Mouse (Mus musculus): ENCODE measurements around the gene Zfp872. TPM values are rescaled to one million over a fixed set of nuclear protein-coding genes. Genes with fewer than 3 reads are reported as not detected.
"Not testable (repeated sequence)": the region's sequence is repeated elsewhere in the genome, so short reads cannot be mapped to it uniquely, and the experiment has no call there.

Zfp872 gene
- polyA plus RNA-seq, 1 experiment from 2014 or later = 0.29 TPM

DNA sequence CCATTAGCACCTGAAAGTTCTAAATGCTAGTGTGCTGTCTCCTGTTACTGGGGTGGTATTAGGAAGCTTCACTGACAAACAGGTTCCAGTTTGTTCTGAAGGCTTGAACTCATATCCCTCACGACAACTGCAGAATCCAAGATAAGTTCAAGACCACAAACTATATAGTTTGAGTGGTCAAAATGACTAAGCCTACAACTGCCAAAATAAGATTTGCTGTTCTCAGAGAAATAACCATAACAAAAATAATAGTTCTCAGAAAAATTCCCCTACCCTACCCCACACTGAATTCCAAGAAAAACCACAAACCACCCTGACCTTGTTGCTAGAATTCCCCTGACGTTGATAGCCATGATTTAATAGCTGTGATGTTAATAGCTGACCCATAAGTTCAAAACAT, 26.7 kb downstream of the Zfp872 start:
- ATAC-seq = no peak

GRCm38 (mm10) chr9:22216705-22217104, 28.8 kb downstream of the Zfp872 start:
- ATAC-seq = no peak
- no peaks in the 10 kb centered on the region for H3K36me3 ChIP-seq
- no peak overlapping the region for H3K9ac ChIP-seq
- H3K9me3 ChIP-seq = no peaks in the 10 kb centered on the region
- H3K27me3 ChIP-seq (replicated peaks) = no peaks in the 10 kb centered on the region
- H3K4me2 ChIP-seq (replicated peaks) = no peak overlapping the region
- H3K27ac ChIP-seq = no peak overlapping the region
- WGBS = 52% methylated on average over 3 of the region's 3 CpGs
- H3K4me1 ChIP-seq (replicated peaks) = no peaks in the 10 kb centered on the region
- no peak overlapping the region for H3K4me3 ChIP-seq (replicated peaks)

More for the DNA sequence above, 26.7 kb downstream of the Zfp872 start:
- H3K27ac ChIP-seq = no peak overlapping the region
- no peaks in the 10 kb centered on the region for H3K9me3 ChIP-seq
- no peak overlapping the region for H3K4me3 ChIP-seq (replicated peaks)
- no peaks in the 10 kb centered on the region for H3K27me3 ChIP-seq (replicated peaks)
- no peak overlapping the region for H3K4me2 ChIP-seq (replicated peaks)
- no peaks in the 10 kb centered on the region for H3K36me3 ChIP-seq
- H3K9ac ChIP-seq = no peak overlapping the region
- no peaks in the 10 kb centered on the region for H3K4me1 ChIP-seq (replicated peaks)
- 80% methylated on average over 2 of the region's 2 CpGs for WGBS

- no peak overlapping the region for H3K4me2 ChIP-seq (replicated peaks)
- no peak overlapping the region for H3K27ac ChIP-seq
- H3K4me1 ChIP-seq (replicated peaks) = no peaks in the 10 kb centered on the region
- H3K4me3 ChIP-seq (replicated peaks) = no peak overlapping the region
- H3K27me3 ChIP-seq (replicated peaks) = no peaks in the 10 kb centered on the region
- no peak overlapping the region for H3K9ac ChIP-seq
- H3K36me3 ChIP-seq = no peaks in the 10 kb centered on the region
- ATAC-seq = no peak
- 40% methylated on average over 8 of the region's 8 CpGs for WGBS
- no peaks in the 10 kb centered on the region for H3K9me3 ChIP-seq
Observed at GRCm38 (mm10) chr9:22217858-22218493, 30.1 kb downstream of the Zfp872 start.

DNA sequence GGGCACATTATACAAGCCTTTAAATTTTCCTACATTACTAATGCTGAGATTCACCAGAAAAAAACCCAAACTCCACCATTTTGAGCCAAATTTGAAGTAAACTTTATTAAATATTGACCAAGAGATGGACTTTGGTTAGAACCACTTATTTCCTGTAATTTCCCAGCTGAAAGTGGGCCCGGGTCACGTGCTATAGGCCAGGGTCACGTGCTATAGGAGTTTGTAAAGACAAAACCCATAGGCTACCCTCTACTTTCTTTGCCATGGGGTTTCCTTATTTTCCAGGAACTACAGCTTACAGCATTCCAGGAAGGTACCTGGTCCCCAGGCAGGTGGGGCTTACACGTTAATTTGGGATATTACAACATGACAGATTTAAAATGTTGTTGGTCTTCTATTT, 36.2 kb downstream of the Zfp872 start:
- Histone ChIP-seq H3K27me3 (replicated peaks) (no peaks in the 10 kb centered on the region), H3K4me2 (replicated peaks) (no peak overlapping the region), H3K4me3 (replicated peaks) (no peak overlapping the region), H3K27ac (no peak overlapping the region), H3K9ac (no peak overlapping the region), H3K36me3 (no peaks in the 10 kb centered on the region), H3K4me1 (replicated peaks) (no peaks in the 10 kb centered on the region), H3K9me3 (no peaks in the 10 kb centered on the region)
- 89% methylated on average over 4 of the region's 4 CpGs for WGBS
- ATAC-seq = no peak

- no peaks in the 10 kb centered on the region for H3K9me3 ChIP-seq
- H3K4me2 ChIP-seq (replicated peaks) = peak overlapping the region; percentile 75
- H3K4me3 ChIP-seq (replicated peaks) = peak overlapping the region; percentile 72
- 23% methylated on average over 17 of the region's 17 CpGs for WGBS
- H3K36me3 ChIP-seq = no peaks in the 10 kb centered on the region
- H3K9ac ChIP-seq = no peak overlapping the region
- no peaks in the 10 kb centered on the region for H3K4me1 ChIP-seq (replicated peaks)
- H3K27me3 ChIP-seq (replicated peaks) = no peaks in the 10 kb centered on the region
- ATAC-seq = peak; percentile 63
- H3K27ac ChIP-seq = peak overlapping the region; percentile 92
Observed at GRCm38 (mm10) chr9:22224536-22225503, 36.9 kb downstream of the Zfp872 start.

GRCm38 (mm10) chr9:22225581-22226388, 37.9 kb downstream of the Zfp872 start, which contains the start of gene Zfp809:
Zfp809 (plus strand) TSS chr9:22225714.
- peak within 1 kb of the TSS; percentile 92 for H3K27ac ChIP-seq
- no peaks in the 10 kb centered on the region for H3K4me1 ChIP-seq (replicated peaks)
- H3K4me3 ChIP-seq (replicated peaks) = peak within 1 kb of the TSS; percentile 72
- H3K9ac ChIP-seq = peak within 1 kb of the TSS; percentile 83
- WGBS = 1% methylated on average over 35 of the region's 35 CpGs
- H3K27me3 ChIP-seq (replicated peaks) = no peaks in the 10 kb centered on the region
- peak within 1 kb of the TSS; percentile 75 for H3K4me2 ChIP-seq (replicated peaks)
- no peaks in the 10 kb centered on the region for H3K9me3 ChIP-seq
- peak; percentile 98 for ATAC-seq
- no peaks in the 10 kb centered on the region for H3K36me3 ChIP-seq

DNA sequence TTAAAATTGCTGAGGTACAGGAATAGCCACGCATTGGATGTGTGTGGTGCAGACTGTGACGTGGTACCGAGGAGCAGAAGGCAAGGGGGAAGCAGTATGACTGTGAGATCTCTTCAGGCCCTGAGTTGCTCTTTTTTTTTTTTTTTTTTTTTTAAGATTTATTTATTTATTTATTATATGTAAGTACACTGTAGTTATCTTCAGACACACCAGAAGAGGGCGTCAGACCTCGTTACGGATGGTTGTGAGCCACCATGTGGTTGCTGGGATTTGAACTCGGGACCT, 38.4 kb downstream of the Zfp872 start:
- not testable (repeated sequence) for H3K4me1 ChIP-seq (replicated peaks); H3K27me3 ChIP-seq (replicated peaks); H3K9me3 ChIP-seq; H3K36me3 ChIP-seq; H3K9ac ChIP-seq; ATAC-seq
- Histone ChIP-seq H3K4me2 (replicated peaks) (peak overlapping the region; percentile 75), H3K27ac (peak overlapping the region; percentile 92), H3K4me3 (replicated peaks) (peak overlapping the region; percentile 72)
- WGBS = 60% methylated on average over 7 of the region's 7 CpGs

DNA sequence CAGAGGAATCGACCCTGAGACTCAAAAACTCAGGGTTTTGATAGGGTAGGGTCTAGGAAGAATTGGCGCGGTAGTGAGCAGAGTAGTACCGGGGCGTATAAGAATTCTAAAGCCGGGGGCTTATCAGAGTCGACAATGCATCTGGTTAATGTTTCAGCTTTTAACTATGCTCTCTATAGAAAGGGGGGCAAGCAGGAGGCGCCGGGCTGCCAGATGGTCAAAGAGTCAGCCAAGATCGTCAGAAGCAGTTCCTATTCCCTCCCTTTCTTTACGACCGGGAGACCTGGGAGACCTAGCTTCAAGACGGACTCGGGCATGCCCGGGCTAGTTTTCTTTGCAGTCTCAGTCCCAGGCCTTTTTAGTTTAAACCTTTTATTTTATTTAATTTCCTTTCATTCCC, 39.0 kb downstream of the Zfp872 start:
- no peak overlapping the region; the same call in 1 of the 2 replicates for H3K27ac ChIP-seq
- no peaks in the 10 kb centered on the region for H3K9me3 ChIP-seq
- no peak overlapping the region; the same call in 1 of the 2 replicates for H3K4me2 ChIP-seq (replicated peaks)
- 48% methylated on average over 15 of the region's 15 CpGs for whole genome bisulfite sequencing
- 0 out of 2 replicates have a peak, but pooled peaks have one; percentile 5 for ATAC-seq
- peak overlapping the region; percentile 3; the same call in 1 of the 2 replicates for H3K4me3 ChIP-seq (replicated peaks)
- no peaks in the 10 kb centered on the region for H3K4me1 ChIP-seq (replicated peaks)
- H3K27me3 ChIP-seq (replicated peaks) = no peaks in the 10 kb centered on the region
- H3K9ac ChIP-seq = no peak overlapping the region
- H3K36me3 ChIP-seq = no peaks in the 10 kb centered on the region

DNA sequence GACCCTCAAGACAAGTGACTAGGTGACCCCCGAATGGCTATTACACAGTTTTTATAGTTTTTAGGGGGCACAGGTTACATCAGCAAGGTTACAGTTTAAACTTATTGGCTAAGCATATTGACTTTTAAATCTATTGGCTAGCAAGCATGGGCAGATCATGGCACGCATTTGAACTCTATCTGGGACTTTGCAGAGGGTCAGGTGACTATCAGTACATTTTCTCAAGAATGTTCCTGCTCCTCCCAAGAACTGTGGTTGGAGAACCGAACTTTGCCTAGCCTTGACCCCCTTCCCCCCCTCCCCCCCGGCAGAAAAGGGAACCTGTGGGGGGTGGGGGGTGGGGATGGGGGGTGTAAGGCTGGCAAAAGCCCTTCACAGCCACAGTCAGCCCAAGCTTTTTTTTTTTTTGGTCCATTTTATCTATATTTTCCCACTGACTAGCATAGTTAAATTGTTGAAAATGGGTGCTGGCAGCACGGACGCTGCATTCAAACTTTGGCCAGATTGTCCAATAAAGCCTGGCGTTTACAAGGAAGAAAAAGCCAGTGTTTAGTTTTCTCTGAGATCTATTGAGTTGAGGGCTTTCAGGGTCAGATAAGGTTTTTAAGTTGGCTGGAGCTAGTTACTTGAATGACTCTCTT, 41.6 kb downstream of the Zfp872 start:
- ATAC-seq = no peak
- H3K36me3 ChIP-seq = no peaks in the 10 kb centered on the region
- WGBS = 80% methylated on average over 7 of the region's 7 CpGs
- H3K9me3 ChIP-seq = no peaks in the 10 kb centered on the region
- H3K9ac ChIP-seq = no peak overlapping the region
- no peak overlapping the region for H3K4me2 ChIP-seq (replicated peaks)
- H3K4me3 ChIP-seq (replicated peaks) = no peak overlapping the region
- H3K27ac ChIP-seq = no peak overlapping the region
- no peaks in the 10 kb centered on the region for H3K27me3 ChIP-seq (replicated peaks)
- H3K4me1 ChIP-seq (replicated peaks) = no peaks in the 10 kb centered on the region

DNA sequence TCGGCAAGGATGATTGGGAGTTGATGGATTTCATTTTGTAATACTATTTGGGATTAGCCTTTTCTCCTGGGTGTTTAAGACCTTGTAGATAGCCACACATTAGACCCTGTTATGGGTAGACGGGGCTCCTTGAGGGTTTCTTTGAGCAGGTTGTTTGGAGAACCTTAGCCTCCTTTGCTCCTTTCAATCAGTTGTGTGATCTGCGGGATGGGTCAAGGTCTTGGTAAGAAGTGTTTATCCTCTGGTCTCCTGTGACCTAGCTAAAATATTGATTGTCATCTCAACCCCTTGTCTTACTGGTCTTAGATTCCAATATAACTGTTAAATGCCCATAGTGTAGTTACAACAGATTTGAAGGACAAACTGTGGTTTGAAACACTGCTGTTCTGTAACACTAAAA, 42.2 kb downstream of the Zfp872 start:
- Histone ChIP-seq H3K27me3 (replicated peaks) (no peaks in the 10 kb centered on the region), H3K36me3 (no peaks in the 10 kb centered on the region), H3K9me3 (no peaks in the 10 kb centered on the region), H3K4me1 (replicated peaks) (no peaks in the 10 kb centered on the region), H3K9ac (no peak overlapping the region), H3K27ac (no peak overlapping the region), H3K4me2 (replicated peaks) (no peak overlapping the region), H3K4me3 (replicated peaks) (no peak overlapping the region)
- no peak for ATAC-seq
- WGBS = 79% methylated on average over 3 of the region's 3 CpGs

GRCm38 (mm10) chr9:22230556-22230955, 42.7 kb downstream of the Zfp872 start:
- no peaks in the 10 kb centered on the region for H3K4me1 ChIP-seq (replicated peaks)
- H3K27ac ChIP-seq = no peak overlapping the region
- no peak overlapping the region for H3K4me2 ChIP-seq (replicated peaks)
- no peaks in the 10 kb centered on the region for H3K9me3 ChIP-seq
- H3K4me3 ChIP-seq (replicated peaks) = no peak overlapping the region
- no peak overlapping the region for H3K9ac ChIP-seq
- H3K36me3 ChIP-seq = no peaks in the 10 kb centered on the region
- no peaks in the 10 kb centered on the region for H3K27me3 ChIP-seq (replicated peaks)
- ATAC-seq = no peak

GRCm38 (mm10) chr9:22240001-22240400, 52.1 kb downstream of the Zfp872 start:
- ATAC-seq = no peak
- Histone ChIP-seq H3K4me3 (replicated peaks) (no peak overlapping the region), H3K4me1 (replicated peaks) (no peaks in the 10 kb centered on the region), H3K36me3 (peaks cover 61% of the 10 kb centered on the region), H3K9ac (no peak overlapping the region), H3K9me3 (no peaks in the 10 kb centered on the region), H3K4me2 (replicated peaks) (no peak overlapping the region), H3K27ac (no peak overlapping the region), H3K27me3 (replicated peaks) (no peaks in the 10 kb centered on the region)
- 90% methylated on average over 4 of the region's 4 CpGs for WGBS

Data from intestine, embryonic 15.5 days (tissue).